Mouse (Mus musculus): ENCODE measurements at regions not wholly inside any gene's neighbourhood (a gene's known extent, or its start where the extent isn't known, plus 50 kb on each side); places are given as distances from the start of the nearest gene placed in this dataset.

DNA sequence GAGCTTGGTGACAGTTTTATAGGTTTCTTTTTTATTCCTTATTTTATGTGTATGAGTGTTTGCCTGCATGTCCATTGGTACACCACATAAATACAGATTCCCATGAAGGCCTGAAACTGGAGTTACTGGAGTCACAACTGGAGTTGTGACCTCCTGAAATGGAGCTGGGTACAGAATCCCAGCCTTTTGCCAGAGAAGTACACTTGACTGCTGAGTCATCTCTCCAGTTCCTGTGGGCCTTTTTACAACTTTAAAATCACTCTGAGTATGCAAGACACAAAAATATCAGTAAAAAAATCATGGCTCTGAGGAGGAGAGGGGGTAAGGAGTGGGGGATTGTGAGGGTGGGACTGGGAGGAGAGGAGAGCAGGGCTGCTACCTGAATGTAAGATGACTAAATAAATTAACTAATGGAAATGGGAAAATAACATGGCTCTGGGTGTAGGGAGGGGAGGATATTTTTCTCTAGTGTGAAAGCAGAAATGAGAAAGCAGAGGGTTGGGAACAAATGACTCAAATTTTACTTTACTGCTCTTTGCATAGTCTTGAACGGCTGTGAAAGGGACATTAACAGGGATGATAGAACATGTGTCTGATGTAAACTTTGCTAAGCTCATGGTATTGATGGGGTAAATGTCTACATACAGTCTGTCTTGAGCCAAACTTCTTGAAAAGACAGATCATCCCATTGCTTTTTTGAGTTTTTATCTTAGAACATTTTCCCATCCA, 53.2 kb upstream of the C1qtnf7 start:
- TF ChIP-seq POLR2A (IDR thresholded peaks at IDR 0.05; ENCODE audit: borderline replicate concordance, extremely low read depth, low read depth, low read length), result no peak
- TF ChIP-seq CTCF (IDR thresholded peaks at IDR 0.05; ENCODE audit: insufficient read depth, low read length), result no peak

Measured in lung, adult 2 months (tissue).